Mouse (Mus musculus): ENCODE measurements around the gene Tex261.
"Not testable (repeated sequence)": the region's sequence is repeated elsewhere in the genome, so short reads cannot be mapped to it uniquely, and the experiment has no call there.

Gene Tex261

DNA sequence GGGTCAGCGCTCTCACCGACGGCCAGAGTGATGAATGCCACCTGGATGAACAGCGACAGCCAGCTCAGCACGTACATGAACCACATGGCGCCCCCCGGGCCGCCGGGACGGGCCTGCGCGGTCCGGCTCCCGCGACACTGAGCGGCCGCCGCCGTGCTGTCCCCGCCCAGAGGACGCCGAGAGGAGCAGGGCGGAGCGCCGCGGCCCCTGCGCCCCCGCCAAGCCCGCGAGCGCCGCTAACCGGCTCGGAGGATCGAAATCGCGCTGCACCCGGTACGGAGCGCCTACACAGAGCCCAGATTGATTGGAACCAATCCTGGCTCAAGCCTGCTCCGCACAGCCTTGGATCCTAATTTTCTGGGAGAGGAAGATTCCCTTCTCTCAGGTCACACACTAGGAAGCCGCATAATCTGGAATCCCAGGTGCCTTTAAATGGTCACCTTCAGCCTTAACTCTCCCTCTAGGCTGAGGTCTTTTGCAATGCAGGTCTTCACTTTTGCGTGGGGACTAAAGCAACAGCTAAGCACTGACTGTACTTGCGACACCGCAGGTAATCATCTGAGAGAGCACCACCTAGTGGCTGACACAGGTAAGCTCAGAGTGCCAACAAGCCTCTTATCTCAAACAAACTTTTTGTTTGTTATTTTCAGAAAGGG, at the start of gene Tex261:
TSS of gene Tex261 (minus strand) at position 176 of the 656 bp plus-strand sequence.
- DNase-seq (ENCODE audit: low read depth, low spot score), result peak; percentile 88

DNA sequence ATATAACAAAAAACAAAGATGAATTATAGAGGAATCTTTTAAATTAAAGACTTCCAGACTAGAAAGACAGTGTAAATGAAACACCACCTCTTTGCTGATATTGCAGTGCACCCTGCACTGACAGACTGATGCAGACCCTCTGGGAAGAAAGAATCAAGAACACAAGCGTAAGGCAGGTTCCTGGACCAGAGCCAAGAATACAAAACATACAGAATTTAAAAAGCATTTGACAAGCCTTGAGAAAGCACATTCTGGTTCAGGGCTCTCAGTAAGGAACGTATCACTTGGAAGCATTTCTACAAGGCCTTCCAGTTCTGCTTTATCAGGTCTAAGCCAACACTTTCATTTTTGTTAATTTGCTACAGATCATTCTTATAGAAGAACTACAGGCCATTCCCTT, 46.2 kb upstream of the Tex261 start:
- no peak for DNase-seq (ENCODE audit: low read depth, low spot score)

DNA sequence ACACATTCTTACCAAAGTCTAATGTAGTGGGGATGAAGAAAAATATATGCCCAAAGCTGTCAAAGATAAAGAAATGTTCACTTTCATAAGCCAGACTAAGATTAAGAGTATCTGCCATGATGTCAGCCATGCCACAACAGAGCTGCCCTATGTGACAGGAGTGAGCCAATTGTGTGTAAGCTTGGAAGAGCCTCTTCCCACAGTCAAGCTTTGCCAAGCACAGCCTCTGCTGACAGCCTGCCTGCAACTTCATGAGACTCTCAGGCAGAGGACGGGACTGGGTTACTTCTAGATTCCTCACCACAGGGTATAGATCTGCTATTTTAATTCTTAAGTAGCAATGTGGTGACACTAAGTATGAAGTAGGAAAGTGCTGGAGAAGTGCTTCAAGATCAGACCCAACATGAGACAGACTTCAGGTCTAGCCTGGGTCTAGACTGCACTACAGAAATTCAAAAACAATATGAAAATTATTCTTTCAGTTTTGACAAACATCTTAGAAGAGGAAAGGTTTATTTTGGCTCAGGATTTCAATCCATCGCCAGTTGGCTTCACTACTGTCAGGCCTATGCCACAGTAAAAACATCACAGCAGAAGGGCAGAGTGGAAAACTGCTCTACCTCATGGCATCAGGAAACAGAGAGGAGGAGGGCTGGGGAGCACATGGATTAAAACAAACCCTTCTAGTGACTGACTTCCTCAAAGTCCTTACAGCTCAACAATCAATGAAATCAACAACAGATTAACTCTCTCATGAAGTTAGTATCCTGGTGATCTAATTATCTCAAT, 45.3 kb upstream of the Tex261 start:
- no peak for DNase-seq (ENCODE audit: low read depth, low spot score)

DNA sequence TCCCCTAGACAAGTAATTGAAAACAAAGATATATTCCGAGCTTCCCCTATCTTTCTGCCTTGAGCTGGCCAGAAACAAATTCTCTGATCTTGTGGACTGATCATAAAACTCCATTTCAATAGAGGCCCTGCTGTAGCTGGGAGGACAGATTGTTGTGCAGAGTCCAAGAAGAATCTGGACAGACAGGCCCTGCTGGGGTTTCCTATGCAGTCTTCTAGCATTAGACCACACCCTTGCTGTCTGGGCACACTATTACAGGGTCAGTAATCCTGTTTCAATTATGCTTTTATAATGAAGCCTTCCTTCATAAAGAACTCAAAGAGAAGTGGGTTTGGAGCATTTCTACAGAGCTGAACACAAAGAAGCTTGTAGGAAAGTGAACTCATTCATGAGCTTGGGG, 43.4 kb upstream of the Tex261 start:
- no peak for DNase-seq (ENCODE audit: low read depth, low spot score)

DNA sequence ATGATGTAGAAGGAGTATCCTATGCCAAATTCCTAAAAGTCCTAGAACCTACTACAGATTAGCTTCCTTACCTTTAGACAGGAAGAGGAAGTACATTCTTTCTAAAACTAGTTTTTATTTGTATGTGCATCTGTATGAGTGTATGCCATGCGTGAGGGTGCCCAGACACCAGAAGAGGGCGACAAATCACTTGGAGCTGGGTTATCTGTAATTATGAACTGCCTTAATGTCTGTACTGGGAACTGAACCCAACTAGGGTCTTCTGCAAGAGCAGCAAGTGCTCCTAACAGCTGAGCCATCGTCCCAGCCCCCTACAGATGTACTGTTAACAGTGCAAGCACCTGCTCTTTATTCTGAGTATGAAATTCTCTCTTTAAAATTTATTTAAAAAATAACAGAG, 40.2 kb upstream of the Tex261 start:
- DNase-seq (ENCODE audit: low read depth, low spot score), result no peak

DNA sequence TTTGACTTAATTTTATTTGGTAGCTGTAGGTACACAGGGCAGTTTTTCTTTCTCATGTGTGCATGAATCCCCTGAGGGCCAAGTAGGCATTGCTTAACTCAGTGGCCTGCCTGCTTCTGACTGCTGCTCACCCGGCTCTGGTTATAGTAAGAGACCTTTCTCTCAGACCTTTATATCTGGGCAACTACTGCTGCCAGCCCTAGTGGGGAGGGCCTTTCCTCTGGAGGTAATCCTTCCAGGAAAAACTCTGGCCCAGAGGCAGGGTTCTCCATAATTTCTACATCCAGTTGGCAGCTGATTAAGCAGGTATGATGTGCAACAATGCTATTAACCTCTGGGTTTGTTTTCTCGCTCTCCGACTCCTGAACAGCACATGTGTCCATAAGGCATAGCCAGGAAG, 27.2 kb upstream of the Tex261 start:
- no peak for DNase-seq (ENCODE audit: low read depth, low spot score)

DNA sequence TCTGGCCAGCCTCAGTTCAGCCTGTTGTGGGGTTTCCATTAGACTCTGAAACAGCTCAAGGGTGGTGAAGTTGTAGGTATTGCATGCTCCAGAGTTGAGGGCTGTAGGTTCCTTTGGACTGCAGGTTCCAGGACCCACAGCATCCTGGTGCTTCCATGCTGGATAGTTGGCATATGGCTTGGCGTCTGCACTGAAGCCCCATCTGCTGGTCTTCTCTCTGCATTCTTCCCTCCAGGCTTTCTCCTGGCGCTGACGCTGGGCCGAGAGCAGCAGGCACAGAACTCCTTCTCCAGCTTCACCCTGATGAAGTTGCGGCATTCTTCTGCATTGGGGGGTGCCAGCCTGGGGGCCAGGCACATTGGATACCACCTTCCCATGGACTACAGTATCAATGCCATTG, 26.4 kb upstream of the Tex261 start:
- DNase-seq (ENCODE audit: low read depth, low spot score), result no peak

DNA sequence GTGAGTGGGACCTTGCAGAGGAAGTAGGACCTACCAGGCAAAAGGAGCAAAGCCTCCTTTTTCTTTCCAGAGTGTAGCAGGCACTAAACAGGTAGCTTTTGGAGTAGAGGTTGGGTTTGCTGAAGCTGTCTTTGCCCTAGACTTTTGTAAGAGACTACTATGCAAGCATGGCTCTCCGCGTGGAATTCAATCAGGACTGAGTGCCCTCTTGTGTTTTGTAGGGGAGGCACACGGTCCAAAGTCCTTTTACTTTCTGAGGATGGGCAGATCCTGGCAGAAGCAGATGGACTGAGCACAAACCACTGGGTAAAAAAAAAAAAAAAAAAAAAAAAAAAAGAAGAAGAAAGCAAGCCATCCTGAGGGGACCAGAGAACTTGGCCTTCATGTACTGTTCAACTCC, 21.1 kb upstream of the Tex261 start:
- no peak for DNase-seq (ENCODE audit: low read depth, low spot score)

DNA sequence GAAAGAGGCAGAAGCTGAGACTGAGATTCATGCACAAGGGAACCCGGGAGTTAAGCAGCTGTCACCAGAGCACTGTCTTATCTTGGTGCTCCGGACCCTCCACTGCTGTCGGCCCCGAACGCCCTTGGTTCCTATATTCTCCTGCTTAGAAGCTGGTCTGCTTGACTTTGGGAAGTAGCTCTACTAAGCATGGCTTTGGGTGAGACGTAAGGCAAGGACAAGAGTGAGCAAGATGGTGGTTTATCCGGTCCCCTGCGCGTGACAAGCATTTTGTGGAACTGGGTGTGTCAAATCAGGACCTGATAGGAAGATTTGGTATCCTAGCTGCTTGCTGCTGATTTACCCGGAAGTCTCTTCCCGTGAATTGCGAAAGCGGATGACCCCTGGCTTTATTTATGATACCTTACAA, 19.9 kb upstream of the Tex261 start:
- peak; percentile 58 for DNase-seq (ENCODE audit: low read depth, low spot score)

DNA sequence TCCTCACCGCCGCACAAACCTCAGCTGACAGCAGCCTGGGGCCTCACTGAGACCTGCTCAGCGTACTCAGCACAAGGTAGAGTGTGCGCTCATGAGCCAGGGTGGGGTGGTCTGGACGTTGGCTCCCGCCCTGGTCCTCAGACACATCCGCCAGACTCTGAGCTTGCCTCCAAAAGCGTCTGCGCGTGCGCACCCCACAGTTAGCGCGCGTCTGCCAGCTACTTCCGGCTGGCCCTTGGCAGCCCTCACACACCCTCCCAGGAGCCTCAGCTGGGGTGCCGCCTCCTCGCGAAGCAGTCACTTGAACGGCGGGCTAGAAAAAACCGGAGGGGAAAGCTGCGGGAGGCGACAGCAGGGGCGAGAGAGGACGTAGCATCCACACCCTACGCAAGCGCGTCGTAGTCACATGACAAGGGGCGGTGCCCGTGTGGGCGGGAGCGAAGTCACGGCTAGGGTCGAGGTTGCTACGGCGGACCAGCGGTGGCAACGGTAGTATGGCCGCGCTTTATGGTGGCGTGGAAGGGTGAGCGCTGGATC, 19.2 kb upstream of the Tex261 start, which contains the start of gene Nagk:
TSS of gene Nagk (plus strand) at position 223 of the 537 bp plus-strand sequence.
- DNase-seq (ENCODE audit: low read depth, low spot score), result peak; percentile 94

DNA sequence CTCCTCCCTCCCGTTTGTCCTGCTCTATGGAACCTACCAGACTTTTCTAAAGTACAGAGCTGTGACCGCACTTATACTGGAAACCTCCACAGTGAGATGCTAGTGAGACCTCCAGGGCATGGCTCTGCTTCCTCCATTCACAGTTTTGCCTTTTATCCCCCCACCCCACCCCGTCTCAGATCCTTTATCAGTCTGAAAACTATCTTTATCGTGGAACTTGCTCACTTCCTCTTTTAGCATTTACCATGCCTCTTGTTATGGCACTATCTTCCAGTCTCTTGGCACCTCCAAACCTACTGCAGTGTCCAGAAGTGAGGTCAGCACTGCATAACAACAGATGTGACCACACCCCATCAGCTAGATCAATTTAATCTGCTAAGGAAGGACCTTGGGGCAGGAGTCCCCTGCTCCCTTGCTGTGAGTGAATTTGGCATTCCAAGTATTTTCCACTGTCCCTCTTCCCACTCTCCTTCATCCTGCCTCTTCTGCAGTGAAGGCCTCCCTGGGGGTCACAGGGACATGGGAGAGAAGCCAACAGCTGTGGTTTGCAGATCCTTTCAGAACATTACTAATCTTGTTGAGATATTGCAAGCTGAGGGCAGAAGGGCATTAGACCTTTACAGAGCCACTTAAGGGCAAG, 15.8 kb upstream of the Tex261 start:
- DNase-seq (ENCODE audit: low read depth, low spot score), result no peak

DNA sequence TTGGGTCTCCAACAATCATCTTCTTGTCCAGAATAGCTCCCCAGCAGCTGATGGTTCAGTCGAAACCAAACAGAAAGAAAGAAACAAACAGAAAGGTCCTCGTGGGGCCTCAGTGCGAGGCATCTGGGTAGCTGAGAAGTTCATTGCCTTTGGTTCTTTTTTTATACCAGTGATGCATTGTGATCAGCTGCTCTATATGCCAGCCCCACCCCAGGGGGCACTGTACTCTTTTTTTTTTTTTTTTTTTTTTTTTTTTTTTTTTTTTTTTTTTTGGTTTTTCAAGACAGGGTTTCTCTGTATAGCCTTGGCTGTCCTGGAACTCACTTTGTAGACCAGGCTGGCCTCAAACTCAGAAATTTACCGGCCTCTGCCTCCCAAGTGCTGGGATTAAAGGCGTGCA, 14.9 kb upstream of the Tex261 start:
- not testable (repeated sequence) for DNase-seq (ENCODE audit: low read depth, low spot score)

DNA sequence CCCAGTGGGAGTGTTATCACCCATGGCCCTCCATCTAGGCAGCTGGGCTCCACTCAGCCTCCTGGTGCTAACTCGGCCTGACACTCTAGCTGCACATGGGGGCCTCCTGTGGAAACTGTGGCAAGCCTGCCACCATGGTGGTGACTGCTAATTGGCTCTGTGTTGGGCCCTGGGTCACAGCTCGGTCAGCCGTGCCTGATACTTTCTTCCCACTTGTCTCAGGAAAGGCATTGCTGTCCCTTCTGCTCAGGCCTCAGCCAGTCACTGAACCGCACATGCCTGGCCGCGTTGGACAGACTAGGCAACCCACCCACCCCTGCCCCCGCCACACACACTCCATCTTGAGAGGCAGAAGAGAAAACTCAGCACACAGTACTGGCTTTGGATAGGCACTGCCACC, 12.9 kb upstream of the Tex261 start:
- no peak for DNase-seq (ENCODE audit: low read depth, low spot score)

DNA sequence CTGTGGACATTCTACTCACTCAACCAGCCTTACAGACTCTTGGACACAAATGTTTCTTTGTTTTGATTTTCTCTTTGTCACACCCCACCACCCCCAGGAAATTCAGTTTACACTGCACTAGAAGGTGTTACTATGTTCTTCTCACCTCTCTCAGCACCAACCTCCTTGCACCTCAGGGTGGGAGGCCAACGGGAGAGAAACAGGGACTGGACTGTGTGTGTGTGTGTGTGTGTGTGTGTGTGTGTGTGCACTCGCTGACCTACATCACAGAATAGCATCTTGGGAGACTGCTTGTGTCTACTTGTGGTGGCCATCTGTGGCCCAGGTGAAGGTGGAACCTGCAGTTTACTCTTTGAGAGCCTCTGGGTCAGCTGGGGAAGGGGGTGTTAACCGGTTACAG, 10.8 kb upstream of the Tex261 start:
- DNase-seq (ENCODE audit: low read depth, low spot score), result no peak

DNA sequence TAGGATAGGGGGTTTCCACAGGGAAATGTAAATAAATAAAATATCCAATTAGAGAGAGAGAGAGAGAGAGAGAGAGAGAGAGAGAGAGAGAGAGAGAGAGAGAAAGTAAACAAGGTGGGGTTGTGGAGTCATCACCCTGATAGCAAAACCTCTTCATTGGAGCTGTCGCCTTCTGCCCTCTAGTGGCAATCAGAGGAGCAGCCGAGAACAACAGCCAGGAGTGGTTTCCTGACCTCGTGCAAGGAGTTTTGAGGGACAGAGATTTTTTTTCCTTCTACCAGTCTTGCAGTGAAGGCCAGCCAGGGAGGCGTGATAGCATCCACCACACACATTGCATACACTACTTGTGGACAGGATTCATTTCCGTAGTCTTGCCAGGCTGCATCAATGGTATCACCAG, 3.4 kb upstream of the Tex261 start:
- DNase-seq (ENCODE audit: low read depth, low spot score), result no peak

DNA sequence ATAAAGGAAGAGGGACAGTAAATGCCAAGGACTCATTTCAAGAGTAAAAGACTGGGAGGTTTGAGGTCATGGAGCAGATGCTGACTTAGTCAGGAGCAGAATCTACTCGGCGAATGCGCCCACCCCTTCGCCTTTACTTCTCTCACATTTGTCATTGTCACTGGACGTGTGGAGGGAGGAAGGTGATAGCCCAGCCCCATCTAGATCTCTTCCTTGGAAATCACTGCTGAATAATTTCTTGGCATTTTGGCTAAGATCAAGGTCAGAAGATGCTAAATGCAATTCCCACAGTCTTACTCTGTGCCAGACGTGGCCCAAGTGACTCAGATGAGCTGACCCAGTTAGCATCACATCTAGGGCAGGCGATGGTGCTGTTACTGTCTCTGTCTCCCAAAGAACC, 2.7 kb upstream of the Tex261 start:
- DNase-seq (ENCODE audit: low read depth, low spot score), result no peak

DNA sequence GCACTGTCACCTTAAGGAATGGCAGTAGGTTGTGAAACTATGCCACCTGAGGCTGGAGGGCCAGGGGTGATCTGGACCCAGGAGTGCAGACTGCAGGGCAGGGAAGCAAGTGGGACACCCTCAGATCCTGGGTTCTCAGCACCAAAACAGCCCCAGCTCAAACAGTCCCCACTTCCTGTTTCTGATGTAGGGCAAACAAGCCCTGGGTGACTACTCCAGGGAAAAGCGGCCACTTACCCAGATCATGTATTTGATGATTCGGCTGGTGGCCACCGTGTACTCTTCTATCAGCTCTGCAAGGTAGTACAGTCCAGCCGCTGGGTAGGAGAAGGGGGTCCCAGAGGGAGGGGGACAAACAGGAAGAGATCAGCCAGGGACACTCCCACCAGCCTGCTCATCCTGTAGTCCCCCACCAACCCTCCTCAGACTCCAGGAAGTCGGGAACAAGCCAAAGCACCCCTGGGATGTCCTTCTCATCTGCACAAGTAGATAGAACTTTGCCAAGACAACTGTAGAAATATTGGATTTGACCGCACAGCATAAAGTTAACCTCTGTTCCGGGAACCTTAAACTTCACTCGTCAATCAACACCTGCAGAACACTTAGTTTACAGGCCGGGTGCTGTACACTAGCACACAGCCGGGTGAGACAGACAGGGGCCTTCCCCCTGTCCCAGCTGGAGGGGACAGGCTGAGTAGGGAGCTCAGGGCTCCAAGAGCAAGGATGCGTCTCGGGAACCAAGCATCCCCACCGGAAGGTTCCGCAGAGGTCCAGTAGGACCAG, 641 bp downstream of the Tex261 start:
- DNase-seq (ENCODE audit: low read depth, low spot score), result no peak

DNA sequence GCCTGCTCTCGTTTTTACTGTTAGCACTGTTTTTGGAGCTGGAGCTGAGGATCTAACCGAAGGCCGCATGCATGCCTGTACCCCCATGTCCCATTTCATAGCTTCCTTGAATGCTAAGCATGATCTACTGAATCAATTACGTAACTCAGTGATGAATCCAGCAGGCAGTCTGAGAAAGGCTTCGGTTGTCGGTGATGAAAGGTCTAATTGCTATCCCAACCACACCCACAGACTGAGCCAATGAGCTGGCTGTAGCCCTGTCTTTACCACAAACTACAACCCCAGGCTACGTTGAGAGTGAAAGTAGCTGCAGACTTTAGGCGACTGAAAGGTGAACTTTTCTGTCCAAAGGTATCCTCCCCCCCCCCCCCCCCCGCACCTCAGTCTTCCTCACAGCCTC, 1.5 kb downstream of the Tex261 start:
- no peak for DNase-seq (ENCODE audit: low read depth, low spot score)

DNA sequence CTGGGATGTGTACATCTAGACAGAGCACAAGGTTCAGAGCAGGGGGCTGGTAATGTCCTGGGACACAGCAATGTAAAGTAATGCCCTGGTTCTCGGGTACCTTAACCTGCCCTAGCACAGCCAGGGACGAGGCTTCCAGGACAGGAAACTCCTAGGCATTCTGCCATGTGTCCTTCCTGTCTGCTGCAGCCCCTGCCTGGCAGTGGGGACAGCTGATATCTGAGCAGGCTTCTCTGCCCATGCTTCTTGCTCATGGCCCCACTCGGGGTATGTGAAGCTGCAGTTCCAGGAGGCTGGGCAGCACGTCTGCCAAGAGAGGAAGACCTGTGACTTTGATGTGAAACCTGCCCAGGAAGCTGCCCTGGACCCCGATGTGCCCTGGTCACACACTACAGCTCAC, 7.1 kb downstream of the Tex261 start:
- DNase-seq (ENCODE audit: low read depth, low spot score), result no peak

DNA sequence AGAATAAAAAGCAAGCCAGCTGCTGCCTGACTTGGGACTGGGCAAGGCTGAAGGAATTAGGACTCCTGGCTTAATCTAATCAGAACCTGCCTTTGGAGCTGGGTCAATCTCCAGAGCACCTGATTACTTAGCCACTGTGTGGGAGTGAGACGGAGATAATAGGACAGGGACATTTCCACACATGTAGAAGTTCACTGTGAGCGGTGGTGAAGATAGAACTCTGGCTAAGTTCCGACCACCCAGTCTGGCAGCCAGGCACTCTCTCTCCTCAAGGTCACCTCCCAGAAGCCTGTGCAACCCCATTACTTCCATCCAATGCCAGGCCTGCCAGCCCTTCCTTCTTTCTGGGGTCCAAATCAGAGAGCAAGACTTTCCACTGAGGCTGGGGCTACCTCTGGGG, 8.6 kb downstream of the Tex261 start:
- no peak for DNase-seq (ENCODE audit: low read depth, low spot score)

DNA sequence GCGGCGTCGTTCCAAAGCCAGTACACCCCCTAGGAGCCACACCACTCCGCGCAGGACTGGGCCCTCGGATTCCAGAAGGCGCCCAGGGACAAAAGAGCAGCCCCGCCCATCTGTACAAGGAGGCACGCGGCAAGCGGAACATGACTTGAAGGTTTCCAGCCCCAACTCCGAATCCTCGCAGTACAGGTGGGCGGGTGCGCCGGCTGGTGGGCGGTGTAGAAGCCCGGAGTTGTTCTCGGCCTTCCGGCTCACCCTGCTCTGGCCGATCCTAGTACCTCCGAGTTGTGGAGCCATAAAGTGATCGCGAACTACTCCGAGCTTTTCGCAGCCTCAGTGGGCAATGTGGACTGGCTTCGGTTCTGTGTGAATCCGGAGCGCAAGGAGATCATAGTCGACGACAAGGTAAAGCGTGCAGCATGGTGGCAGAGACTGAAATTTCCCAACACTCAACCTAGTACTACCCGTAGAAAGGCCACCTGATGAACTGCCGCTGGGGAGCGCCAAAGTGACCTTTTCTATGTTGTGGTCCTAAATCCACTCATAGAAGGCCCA, 12.7 kb downstream of the Tex261 start:
- DNase-seq (ENCODE audit: low read depth, low spot score), result no peak

Data from telencephalon, adult 2 months (tissue).